Mouse (Mus musculus) testis, adult 2 months (tissue): Measurements from ENCODE around the gene Ufd1. TPM values are rescaled to one million over a fixed set of nuclear protein-coding genes. Genes with fewer than 3 reads are reported as not detected.

ENCODE experiments used
- H3K27ac ChIP-seq: fragments of 200-500 bp; 2 replicates; pipeline ENCODE4 v1.5.1; 2012; ENCODE audit warnings: low read depth, low read length; ENCODE audit not compliant: control insufficient read depth, insufficient read depth
- H3K27me3 ChIP-seq: fragments of 200-500 bp; 2 replicates; pipeline ENCODE4 v1.6.1; 2012; ENCODE audit warnings: mild to moderate bottlenecking, low read length, moderate library complexity; ENCODE audit not compliant: control insufficient read depth, insufficient read depth
- H3K36me3 ChIP-seq: fragments of 200-500 bp; 2 replicates; pipeline ENCODE4 v1.6.1; 2012; ENCODE audit warnings: mild to moderate bottlenecking, low read length; ENCODE audit not compliant: control insufficient read depth, insufficient read depth
- H3K4me1 ChIP-seq: fragments of 200-500 bp; 2 replicates; pipeline ENCODE4 v1.6.1; 2012; ENCODE audit warnings: low read length; ENCODE audit not compliant: control insufficient read depth, insufficient read depth
- H3K4me3 ChIP-seq: fragments of 200-500 bp; 2 replicates; pipeline ENCODE4 v1.5.1; 2012; ENCODE audit warnings: low read depth, mild to moderate bottlenecking, low read length, moderate library complexity, mixed read lengths; ENCODE audit not compliant: control insufficient read depth
- CTCF ChIP-seq: fragments of 200-500 bp; IDR thresholded peaks from 2 replicates; pipeline ENCODE4 v1.5.1; 2012; ENCODE audit warnings: low read depth, mild to moderate bottlenecking, inconsistent platforms, low read length, moderate library complexity; ENCODE audit not compliant: control insufficient read depth, insufficient read depth, insufficient replicate concordance
- POLR2A ChIP-seq: fragments of 200-500 bp; IDR thresholded peaks from 2 replicates; pipeline ENCODE4 v1.6.1; 2012; ENCODE audit warnings: low read depth, mild to moderate bottlenecking, inconsistent platforms, low read length, moderate library complexity; ENCODE audit not compliant: control insufficient read depth
- polyA plus RNA-seq: library from polyadenylated mRNA; depleted of rRNA; stranded (reverse); fragments of >200 nt; gene quantifications from 2 replicates; pipeline ENCODE4 v1.2.3, GENCODE M21; 2012; rRNA removed

Ufd1 gene
- polyA plus RNA-seq: 588 and 668 TPM in 2 replicates

GRCm38 (mm10) chr16:18811468-18812384 lies at the start of gene Ufd1, which contains the start of gene Cdc45:
Gene Ufd1 (plus strand): TSS chr16:18811779.
Gene Cdc45 (minus strand): TSS chr16:18811987.
- no peaks in the 10 kb centered on the region; the same call in none of the 2 replicates for H3K36me3 ChIP-seq
- H3K27me3 ChIP-seq: no peaks in the 10 kb centered on the region
- peak within 1 kb of the TSS; percentile 100 for H3K4me3 ChIP-seq
- TF ChIP-seq CTCF (no peak), POLR2A (peak; percentile 94)
- peaks cover 5% of the 10 kb centered on the region; the same call in 1 of the 2 replicates for H3K4me1 ChIP-seq
- peak within 1 kb of the TSS; percentile 97 for H3K27ac ChIP-seq

GRCm38 (mm10) chr16:18762960-18763359 lies 48.6 kb upstream of the Ufd1 start:
- Histone ChIP-seq H3K36me3 (no peaks in the 10 kb centered on the region), H3K27me3 (no peaks in the 10 kb centered on the region), H3K4me3 (no peak overlapping the region), H3K27ac (no peak overlapping the region), H3K4me1 (no peaks in the 10 kb centered on the region)
- TF ChIP-seq POLR2A (no peak), CTCF (no peak)

GRCm38 (mm10) chr16:18766390-18766789 lies 45.2 kb upstream of the Ufd1 start:
- TF ChIP-seq POLR2A: no peak
- TF ChIP-seq CTCF: no peak
- Histone ChIP-seq H3K4me1 (no peaks in the 10 kb centered on the region), H3K36me3 (no peaks in the 10 kb centered on the region)

GRCm38 (mm10) chr16:18769501-18769900 lies 42.1 kb upstream of the Ufd1 start:
- Histone ChIP-seq H3K36me3 (no peaks in the 10 kb centered on the region), H3K4me1 (no peaks in the 10 kb centered on the region), H3K27ac (no peak overlapping the region), H3K4me3 (no peak overlapping the region), H3K27me3 (no peaks in the 10 kb centered on the region)
- TF ChIP-seq CTCF (no peak), POLR2A (no peak)

More at GRCm38 (mm10) chr16:18766390-18766789, 45.2 kb upstream of the Ufd1 start:
- Histone ChIP-seq H3K27ac (no peak overlapping the region), H3K4me3 (no peak overlapping the region), H3K27me3 (no peaks in the 10 kb centered on the region)

- Histone ChIP-seq H3K4me3 (no peak overlapping the region), H3K36me3 (no peaks in the 10 kb centered on the region), H3K27me3 (no peaks in the 10 kb centered on the region), H3K27ac (no peak overlapping the region), H3K4me1 (peaks cover 20% of the 10 kb centered on the region)
- no peak for TF ChIP-seq CTCF
- TF ChIP-seq POLR2A: no peak
Measured at GRCm38 (mm10) chr16:18773936-18774335, 37.6 kb upstream of the Ufd1 start.

GRCm38 (mm10) chr16:18775621-18776555 lies 35.7 kb upstream of the Ufd1 start:
- Histone ChIP-seq H3K4me1 (peaks cover 20% of the 10 kb centered on the region), H3K4me3 (peak overlapping the region; percentile 32), H3K36me3 (no peaks in the 10 kb centered on the region), H3K27ac (no peak overlapping the region), H3K27me3 (no peaks in the 10 kb centered on the region)
- TF ChIP-seq POLR2A: no peak
- TF ChIP-seq CTCF: no peak
